Comparison of ENCODE assay signal across 20 mouse cellular contexts in genomic region chr2:105030505-105030904, GRCm38 (mm10).
"Had no signal": no experiment of that assay in that cellular context is flagged by ENCODE, and none has a peak within 500 bp of the region (broad histone marks: within the 10 kb centered on the region; RNA-seq: fewer than 3 reads in every experiment).

No protein-coding gene starts in this region.

- H3K9me3 ChIP-seq: megakaryocyte, embryonic 14.5 days; midbrain, embryonic 10.5 days; midbrain, embryonic 12.5 days; neural tube, embryonic 13.5 days; neural tube, embryonic 15.5 days had no signal

- H3K9ac ChIP-seq: lung, embryonic 14.5 days; midbrain, embryonic 12.5 days; neural tube, embryonic 13.5 days; neural tube, embryonic 15.5 days had no signal

- H3K27ac ChIP-seq: midbrain, embryonic 10.5 days; midbrain, embryonic 12.5 days; neural tube, embryonic 13.5 days; neural tube, embryonic 15.5 days had no signal

- H3K4me3 ChIP-seq: megakaryocyte, embryonic 14.5 days; midbrain, embryonic 10.5 days; midbrain, embryonic 12.5 days; myocyte; neural tube, embryonic 13.5 days; neural tube, embryonic 15.5 days had no signal

- H3K36me3 ChIP-seq: midbrain, embryonic 10.5 days; midbrain, embryonic 12.5 days; neural tube, embryonic 13.5 days; neural tube, embryonic 15.5 days had no signal

- H3K4me1 ChIP-seq: midbrain, embryonic 12.5 days had no signal

- ATAC-seq: midbrain, embryonic 16.5 days had no signal

- DNase-seq: lung, adult 18-20 months; lung, embryonic 14.5 days; lung, postnatal 10 days; lung, postnatal 4 days; midbrain, embryonic 14.5 days; retina, postnatal 1 day; right cerebral cortex, adult 18-20 months; right cerebral cortex, postnatal 25 days; right cerebral cortex, postnatal 4 days; spleen, adult 18-20 months; thymus, adult 18-20 months; thymus, postnatal 14 days; thymus, postnatal 36 days had no signal

- H3K4me2 ChIP-seq: lung, embryonic 14.5 days; midbrain, embryonic 12.5 days; neural tube, embryonic 13.5 days; neural tube, embryonic 15.5 days had no signal

- H3K27me3 ChIP-seq: midbrain, embryonic 12.5 days; neural tube, embryonic 13.5 days; neural tube, embryonic 15.5 days had no signal
